Mouse (Mus musculus): ENCODE results near the gene Cela3a. TPM values are rescaled to one million over a fixed set of nuclear protein-coding genes. Genes with fewer than 3 reads are reported as not detected.

Gene Cela3a
- total RNA-seq, 2 experiments from 2014 or later: not detected

Other genes starting within 250 kb of the Cela3a start
- under 1 TPM; 0.55 to 0.61 TPM for gene Wnt4, start 132.3 kb downstream of the Cela3a start, total RNA-seq (2021)
- 100 to 1,000 TPM; 182 to 187 TPM for gene Cdc42, start 52.1 kb downstream of the Cela3a start, total RNA-seq (2021)
- not detected for gene Cela3b, start 20.7 kb upstream of the Cela3a start, total RNA-seq (2021)
- gene 1700013G24Rik, start 43.5 kb upstream of the Cela3a start, total RNA-seq (2021): not detected
- gene Hspg2, start 59.0 kb upstream of the Cela3a start, total RNA-seq (2021): 100 to 1,000 TPM; 436 to 447 TPM
- gene Ldlrad2, start 164.8 kb upstream of the Cela3a start, total RNA-seq (2021): not detected
- gene Usp48, start 184.0 kb upstream of the Cela3a start, total RNA-seq (2021): 10 to 100 TPM; 36.7 to 40.1 TPM

Measured in heart, postnatal 14 days (tissue).